Mouse (Mus musculus) induced T-regulatory cell, adult 2 months (primary cell): Measurements from ENCODE around the gene Phkg1.
"Not testable (repeated sequence)": the region's sequence is repeated elsewhere in the genome, so short reads cannot be mapped to it uniquely, and the experiment has no call there.

Experiments used
- DNase-seq: peaks from one replicate; pipeline ENCODE4 v3.0.0-alpha.2; 2012; ENCODE audit warnings: low read depth

The Phkg1 gene

GRCm38 (mm10) chr5:129907775-129908174, 9.4 kb upstream of the Phkg1 start:
- DNase-seq, result no peak

GRCm38 (mm10) chr5:129895198-129896088, 2.9 kb downstream of the Phkg1 start, which contains the start of gene Zbed5:
Gene Zbed5, plus strand, starts transcription at chr5:129895723.
- peak; percentile 93 for DNase-seq

GRCm38 (mm10) chr5:129890390-129890789, 8.0 kb downstream of the Phkg1 start:
- not testable (repeated sequence) for DNase-seq

- peak; percentile 97 for DNase-seq
Measured at GRCm38 (mm10) chr5:129886911-129887636, 11.3 kb downstream of the Phkg1 start, which contains the start of gene Chchd2. Gene Chchd2, minus strand, starts transcription at chr5:129887470.

GRCm38 (mm10) chr5:129886271-129886670, 12.1 kb downstream of the Phkg1 start:
- peak; percentile 47 for DNase-seq

GRCm38 (mm10) chr5:129879888-129880287, 18.5 kb downstream of the Phkg1 start:
- no peak for DNase-seq

- no peak for DNase-seq
Measured at GRCm38 (mm10) chr5:129878946-129879345, 19.4 kb downstream of the Phkg1 start.

GRCm38 (mm10) chr5:129877731-129878455, 20.5 kb downstream of the Phkg1 start:
- DNase-seq, result no peak

- no peak for DNase-seq
Measured at GRCm38 (mm10) chr5:129875098-129875497, 23.3 kb downstream of the Phkg1 start.

GRCm38 (mm10) chr5:129873942-129874341, 24.4 kb downstream of the Phkg1 start:
- DNase-seq, result no peak

- DNase-seq, result no peak
Measured at GRCm38 (mm10) chr5:129871238-129871637, 27.1 kb downstream of the Phkg1 start.

GRCm38 (mm10) chr5:129869238-129869995, 28.9 kb downstream of the Phkg1 start:
- no peak for DNase-seq

- no peak for DNase-seq
Measured at GRCm38 (mm10) chr5:129865841-129866240, 32.5 kb downstream of the Phkg1 start.

GRCm38 (mm10) chr5:129864467-129864866, 33.9 kb downstream of the Phkg1 start:
- peak; percentile 49 for DNase-seq

- DNase-seq, result no peak
Measured at GRCm38 (mm10) chr5:129862325-129862724, 36.0 kb downstream of the Phkg1 start.

- peak; percentile 23 for DNase-seq
Measured at GRCm38 (mm10) chr5:129856414-129856813, 41.9 kb downstream of the Phkg1 start.

GRCm38 (mm10) chr5:129855163-129855562, 43.2 kb downstream of the Phkg1 start:
- DNase-seq, result no peak

GRCm38 (mm10) chr5:129847558-129847820, 50.9 kb downstream of the Phkg1 start:
- no peak for DNase-seq

- peak; percentile 98 for DNase-seq
Measured at GRCm38 (mm10) chr5:129846752-129847557, 51.4 kb downstream of the Phkg1 start, which contains the start of gene Sumf2. Gene Sumf2, plus strand, starts transcription at chr5:129846986.

GRCm38 (mm10) chr5:129844848-129845247, 53.5 kb downstream of the Phkg1 start:
- no peak for DNase-seq
